Mouse (Mus musculus) kidney, adult 2 months (tissue): ENCODE measurements around the gene Dusp14. TPM values are rescaled to one million over a fixed set of nuclear protein-coding genes. Genes with fewer than 3 reads are reported as not detected.

Experiments used
- DNase-seq: peaks from one replicate; pipeline ENCODE4 v3.0.0; 2021
- H3K27ac ChIP-seq: fragments of 200-500 bp; 2 replicates; pipeline ENCODE4 v1.5.1; 2012; ENCODE audit warnings: low read depth, low read length, control low read depth, inconsistent platforms; ENCODE audit not compliant: insufficient read depth
- H3K27me3 ChIP-seq: fragments of 200-500 bp; replicated peaks from 2 replicates; pipeline ENCODE4 v1.6.1; 2012; ENCODE audit warnings: mild to moderate bottlenecking, moderate library complexity, low read length, inconsistent platforms; ENCODE audit not compliant: control insufficient read depth, insufficient read depth
- H3K36me3 ChIP-seq: fragments of 200-500 bp; 2 replicates; pipeline ENCODE4 v1.6.1; 2012; ENCODE audit warnings: mild to moderate bottlenecking, moderate library complexity, low read length, inconsistent platforms; ENCODE audit not compliant: control insufficient read depth, insufficient read depth
- H3K4me1 ChIP-seq: fragments of 200-500 bp; 2 replicates; pipeline ENCODE4 v1.6.1; 2011; ENCODE audit warnings: low read length; ENCODE audit not compliant: control insufficient read depth, insufficient read depth
- H3K4me3 ChIP-seq: fragments of 200-500 bp; 2 replicates; pipeline ENCODE4 v1.5.1; 2011; ENCODE audit warnings: mild to moderate bottlenecking, low read depth, low read length, control low read depth; ENCODE audit not compliant: insufficient read depth
- CTCF ChIP-seq: fragments of 200-500 bp; conservative IDR thresholded peaks from 2 replicates; pipeline ENCODE4 v1.5.1; 2011; ENCODE audit warnings: low read depth, mild to moderate bottlenecking, control low read depth, low read length, moderate library complexity, mixed read lengths; ENCODE audit not compliant: insufficient read depth, insufficient read length
- POLR2A ChIP-seq: fragments of 200-500 bp; IDR thresholded peaks from one replicate; pipeline ENCODE4 v1.6.1; 2011; ENCODE audit warnings: low read depth, low read length, control low read depth
- WGBS: fragments of 180-500 bp; shearing (Covaris S2); methylation state at CpG from one replicate; pipeline ENCODE4 v1.1.7; 2018; 5-methylcytosine and 5-hydroxymethylcytosine counted together
- polyA plus RNA-seq: library from polyadenylated mRNA; depleted of rRNA; stranded (reverse); fragments of >200 nt; gene quantifications from 2 replicates; pipeline ENCODE4 v1.2.3, GENCODE M21; 2012

Gene Dusp14
- polyA plus RNA-seq, 1 experiment: 60.3 TPM

DNA sequence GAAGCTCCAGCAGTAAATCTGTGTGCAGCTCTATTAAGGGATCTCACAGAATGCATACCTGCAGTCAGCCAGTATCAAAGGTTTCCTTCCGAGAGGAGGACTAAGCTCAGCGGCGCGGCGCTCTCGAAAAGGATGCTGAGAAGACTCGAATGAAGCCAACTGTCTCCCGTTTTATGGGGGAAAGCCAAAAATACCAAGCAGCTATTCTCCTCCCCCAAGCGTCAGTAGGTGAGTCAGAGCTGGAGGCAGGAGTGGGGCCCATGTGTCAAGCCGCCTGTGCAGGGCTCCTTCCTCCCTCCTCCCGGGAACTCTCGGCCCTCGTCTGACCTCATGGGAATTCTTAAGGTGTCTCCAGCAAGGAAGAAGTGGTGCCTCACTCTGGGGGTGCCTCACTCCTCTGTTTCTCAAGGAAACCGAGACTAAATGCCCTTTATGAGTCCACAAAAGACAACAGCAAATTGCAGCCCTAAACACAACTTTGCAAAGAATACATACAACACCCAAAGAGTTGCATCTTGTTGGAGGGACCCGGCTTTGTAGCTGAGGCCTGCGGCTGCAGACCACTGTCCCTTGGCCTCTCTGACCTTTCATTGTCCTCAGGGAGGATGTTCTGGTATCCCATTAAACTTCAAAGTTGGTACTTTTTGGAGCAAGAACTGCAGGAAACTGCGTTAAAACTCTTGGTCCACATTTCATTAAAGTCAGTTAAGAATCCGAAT is 2.0 kb downstream of the Dusp14 start:
- DNase-seq: peak; percentile 48
- peaks cover 13% of the 10 kb centered on the region for H3K4me1 ChIP-seq
- 17% methylated on average over 18 of the region's 18 CpGs for WGBS
- H3K27me3 ChIP-seq: no peaks in the 10 kb centered on the region
- no peak overlapping the region; the same call in 1 of the 2 replicates for H3K4me3 ChIP-seq
- no peak for TF ChIP-seq POLR2A
- TF ChIP-seq CTCF: no peak
- no peak overlapping the region for H3K27ac ChIP-seq
- no peaks in the 10 kb centered on the region for H3K36me3 ChIP-seq

DNA sequence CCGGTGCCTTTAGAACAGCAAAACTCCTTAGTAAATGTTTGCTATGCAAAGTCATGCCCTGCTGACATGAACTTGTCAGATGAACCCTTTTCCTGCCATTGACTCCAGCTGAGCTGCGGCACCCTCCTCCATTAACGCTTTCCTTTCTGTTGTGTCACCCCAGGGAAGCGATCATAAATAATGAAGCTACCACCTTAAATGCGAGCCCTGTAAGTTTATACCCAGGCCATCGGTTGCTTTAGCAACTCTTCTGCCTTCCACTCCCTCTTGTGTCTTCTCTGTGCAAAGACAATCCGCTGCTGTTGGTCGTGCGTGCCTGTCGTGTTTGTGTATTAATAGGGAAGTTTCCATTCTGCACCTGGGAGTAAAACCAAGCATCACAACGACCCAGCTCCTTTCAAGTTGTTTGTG is 3.0 kb downstream of the Dusp14 start:
- Histone ChIP-seq H3K27ac (no peak overlapping the region), H3K36me3 (no peaks in the 10 kb centered on the region), H3K4me3 (no peak overlapping the region), H3K27me3 (no peaks in the 10 kb centered on the region), H3K4me1 (peaks cover 11% of the 10 kb centered on the region)
- 9% methylated on average over 11 of the region's 11 CpGs for WGBS
- TF ChIP-seq CTCF (peak; percentile 53), POLR2A (no peak)
- DNase-seq: peak; percentile 61

DNA sequence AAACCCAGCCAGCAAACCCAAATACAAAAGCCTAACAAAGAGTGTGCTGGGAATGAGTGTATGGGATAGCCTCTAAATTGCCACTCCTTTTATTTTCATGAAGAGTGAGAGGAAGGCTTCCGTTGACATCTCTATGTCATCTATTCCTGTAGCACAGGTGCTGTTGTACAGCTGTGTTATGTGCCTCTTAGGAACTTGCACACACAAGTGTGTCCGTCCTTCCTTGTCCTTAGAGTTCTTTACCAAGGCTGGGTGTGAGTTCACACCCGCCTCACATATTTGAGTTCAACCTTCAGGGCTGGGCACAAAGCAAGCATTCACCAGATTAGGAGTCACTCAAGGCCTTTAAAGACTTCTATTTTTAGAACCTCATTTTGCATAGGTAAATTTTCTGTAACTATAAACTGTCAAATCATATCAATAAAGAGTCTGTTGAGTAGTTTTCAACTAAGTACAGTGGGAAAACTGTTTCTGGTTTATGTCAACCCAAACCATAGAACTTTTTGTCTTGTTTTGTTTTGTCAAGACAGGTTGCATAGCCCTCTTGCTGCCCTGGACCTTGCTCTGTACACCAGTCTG is 5.3 kb downstream of the Dusp14 start:
- no peak for DNase-seq
- WGBS: 93% methylated on average over 3 of the region's 3 CpGs
- TF ChIP-seq POLR2A (no peak), CTCF (no peak)
- Histone ChIP-seq H3K36me3 (no peaks in the 10 kb centered on the region), H3K27ac (no peak overlapping the region), H3K4me1 (peaks cover 8% of the 10 kb centered on the region), H3K4me3 (no peak overlapping the region), H3K27me3 (no peaks in the 10 kb centered on the region)

DNA sequence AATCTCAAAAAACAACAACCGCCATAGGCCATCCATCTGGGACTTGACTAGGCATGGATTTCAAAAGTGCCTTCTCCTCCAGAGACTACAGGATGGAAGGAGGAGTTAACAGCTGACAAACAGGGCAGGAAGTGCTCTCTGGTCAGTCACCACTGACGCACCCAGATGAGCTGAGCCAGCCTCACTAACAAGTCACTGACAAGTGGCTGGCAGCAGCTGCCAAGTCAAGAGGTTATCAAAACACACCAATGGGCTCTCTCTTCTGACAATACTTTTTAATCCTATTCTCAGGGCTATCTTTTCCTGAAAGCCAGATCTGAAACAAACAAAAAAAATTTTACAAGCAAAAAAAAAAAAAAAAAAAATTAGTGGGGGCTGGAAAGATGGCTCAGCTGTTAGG is 6.3 kb downstream of the Dusp14 start:
- no peak overlapping the region for H3K4me3 ChIP-seq
- H3K27ac ChIP-seq: no peak overlapping the region
- H3K36me3 ChIP-seq: no peaks in the 10 kb centered on the region
- H3K4me1 ChIP-seq: peaks cover 5% of the 10 kb centered on the region
- H3K27me3 ChIP-seq: no peaks in the 10 kb centered on the region
- no peak for TF ChIP-seq POLR2A
- no peak for TF ChIP-seq CTCF
- DNase-seq: peak; percentile 29
- 37% methylated on average over 2 of the region's 2 CpGs for WGBS

DNA sequence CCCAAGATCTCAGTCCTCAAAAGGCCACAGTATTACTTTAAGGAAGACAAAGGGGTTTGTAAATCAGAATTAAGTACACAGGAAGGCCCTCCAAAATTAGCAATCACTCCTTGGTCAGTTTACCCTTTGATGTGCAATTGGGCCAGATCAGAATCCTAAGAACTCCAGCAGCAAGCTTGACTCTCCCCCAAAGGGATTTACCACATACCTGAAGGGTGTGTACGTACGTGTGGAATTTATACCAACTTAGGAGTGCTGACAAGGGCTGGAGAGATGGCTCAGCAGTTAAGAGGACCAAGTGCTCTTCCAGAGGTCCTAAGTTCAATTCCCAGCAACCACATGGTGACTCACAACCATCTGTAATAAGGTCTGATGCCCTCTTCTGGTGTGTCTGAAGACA is 7.2 kb downstream of the Dusp14 start:
- TF ChIP-seq POLR2A (no peak), CTCF (no peak)
- H3K27ac ChIP-seq: no peak overlapping the region
- no peaks in the 10 kb centered on the region for H3K27me3 ChIP-seq
- H3K4me1 ChIP-seq: peaks cover 5% of the 10 kb centered on the region
- DNase-seq: no peak
- 91% methylated on average over 2 of the region's 2 CpGs for WGBS
- H3K36me3 ChIP-seq: no peaks in the 10 kb centered on the region
- no peak overlapping the region for H3K4me3 ChIP-seq

DNA sequence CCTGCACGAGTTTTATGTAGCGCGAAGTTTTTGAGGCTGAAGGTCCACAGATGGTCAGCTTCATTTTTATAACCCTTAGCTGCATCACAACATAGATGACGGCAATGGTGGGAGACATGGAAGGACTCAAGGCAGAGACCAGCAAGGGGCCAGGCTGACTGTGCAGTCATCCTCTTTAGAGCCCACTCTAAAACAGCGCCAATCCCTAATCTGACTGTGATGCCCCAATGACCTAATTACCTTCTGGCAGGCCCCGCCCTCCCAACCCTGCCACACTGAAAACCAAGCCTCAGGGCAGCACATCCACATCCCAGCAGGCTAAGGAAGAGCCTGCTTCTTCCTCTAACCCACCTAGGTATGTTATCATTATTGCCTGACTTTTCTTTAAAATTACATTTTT is 8.4 kb downstream of the Dusp14 start:
- DNase-seq: no peak
- no peak for TF ChIP-seq POLR2A
- no peak for TF ChIP-seq CTCF
- no peaks in the 10 kb centered on the region for H3K36me3 ChIP-seq
- no peak overlapping the region for H3K4me3 ChIP-seq
- H3K27me3 ChIP-seq: no peaks in the 10 kb centered on the region
- 75% methylated on average over 6 of the region's 6 CpGs for WGBS
- no peak overlapping the region for H3K27ac ChIP-seq
- no peaks in the 10 kb centered on the region for H3K4me1 ChIP-seq

DNA sequence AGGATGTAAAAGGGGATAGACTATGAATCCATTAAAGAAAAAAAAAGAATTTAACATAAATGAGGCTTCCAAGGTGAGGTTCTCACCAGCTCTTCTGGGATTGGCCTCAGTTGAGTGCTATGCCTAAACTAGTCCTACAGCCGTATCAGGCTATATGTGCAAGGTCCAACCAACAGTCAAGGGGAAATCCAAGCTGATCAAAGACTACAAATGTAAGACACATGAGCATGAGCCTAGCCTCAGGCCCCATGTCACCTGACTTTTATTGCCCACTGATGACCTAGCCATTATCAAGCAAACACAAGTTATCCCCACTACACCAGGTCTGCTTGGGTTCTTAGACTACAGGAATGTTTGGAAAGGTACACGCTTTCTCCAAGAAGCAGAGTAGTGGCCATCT is 9.3 kb downstream of the Dusp14 start:
- Histone ChIP-seq H3K27me3 (no peaks in the 10 kb centered on the region), H3K4me1 (no peaks in the 10 kb centered on the region), H3K4me3 (no peak overlapping the region), H3K27ac (no peak overlapping the region), H3K36me3 (no peaks in the 10 kb centered on the region)
- DNase-seq: no peak
- WGBS: 95% methylated on average over 2 of the region's 2 CpGs
- TF ChIP-seq POLR2A (no peak), CTCF (no peak)
